Mouse (Mus musculus): Measurements from ENCODE around the gene Sytl4. TPM values are rescaled to one million over a fixed set of nuclear protein-coding genes. Genes with fewer than 3 reads are reported as not detected.

The Sytl4 gene
- polyA plus RNA-seq, 1 experiment from 2014 or later = 4.0 TPM

Other genes with a start within 250 kb of the Sytl4 start
- 0.13 and 0.23 TPM in 2 replicates for gene Tnmd, start 130.8 kb downstream of the Sytl4 start, polyA plus RNA-seq (2016; fragmentation: Nextera tagmentation; extraction: Ambion mirVana)
- 157 and 158 TPM in 2 replicates for gene Tspan6, start 83.4 kb downstream of the Sytl4 start, polyA plus RNA-seq (2016; fragmentation: Nextera tagmentation; extraction: Ambion mirVana)
- gene Srpx2, start 73.4 kb downstream of the Sytl4 start, polyA plus RNA-seq (2016; fragmentation: Nextera tagmentation; extraction: Ambion mirVana) = 3.3 and 4.1 TPM in 2 replicates
- 39.7 and 40.2 TPM in 2 replicates for gene Cstf2, start 77.4 kb upstream of the Sytl4 start, polyA plus RNA-seq (2016; fragmentation: Nextera tagmentation; extraction: Ambion mirVana)
- gene Xkrx, start 180.3 kb upstream of the Sytl4 start, polyA plus RNA-seq (2016; fragmentation: Nextera tagmentation; extraction: Ambion mirVana) = 0.19 and 0.33 TPM in 2 replicates
- gene Arl13a, start 205.7 kb upstream of the Sytl4 start, polyA plus RNA-seq (2016; fragmentation: Nextera tagmentation; extraction: Ambion mirVana) = not detected in 2 replicates
- gene Nox1, start 240.1 kb upstream of the Sytl4 start, polyA plus RNA-seq (2016; fragmentation: Nextera tagmentation; extraction: Ambion mirVana) = 0.11 TPM in 1 of 2 replicates, not detected in the other